Mouse (Mus musculus) limb, embryonic 11.5 days (tissue): Measurements from ENCODE around the gene Fras1. TPM values are rescaled to one million over a fixed set of nuclear protein-coding genes. Genes with fewer than 3 reads are reported as not detected.

Experiments
- ATAC-seq: fragments of 200-750 bp; cut with Nextera tagmentation; 2 replicates; pipeline ENCODE4 v1.8.0; 2017; ENCODE audit warnings: low read depth; ENCODE audit not compliant: insufficient number of reproducible peaks, low FRiP score, low TSS enrichment
- DNase-seq: peaks from one replicate; pipeline ENCODE4 v3.0.0-alpha.2; 2015; ENCODE audit warnings: low spot score
- H3K27ac ChIP-seq: fragments of 300-500 bp; sonication (generic); replicated peaks from 2 replicates; pipeline ENCODE4 v1.5.1; 2014; ENCODE audit warnings: low read depth, mild to moderate bottlenecking, low read length
- H3K27me3 ChIP-seq: fragments of 300-500 bp; sonication (generic); 2 replicates; pipeline ENCODE4 v1.6.1; 2014; ENCODE audit warnings: mild to moderate bottlenecking, low read length, mixed read lengths; ENCODE audit not compliant: control insufficient read depth, insufficient read depth
- H3K36me3 ChIP-seq: fragments of 300-500 bp; sonication (generic); 2 replicates; pipeline ENCODE4 v1.6.1; 2014; ENCODE audit warnings: mild to moderate bottlenecking, low read length, moderate library complexity, mixed read lengths; ENCODE audit not compliant: control insufficient read depth, insufficient read depth
- H3K4me1 ChIP-seq: fragments of 300-500 bp; sonication (generic); 2 replicates; pipeline ENCODE4 v1.6.1; 2014; ENCODE audit warnings: low read length, mixed read lengths; ENCODE audit not compliant: control insufficient read depth, insufficient read depth
- H3K4me2 ChIP-seq: fragments of 300-500 bp; sonication (generic); 2 replicates; pipeline ENCODE4 v1.6.1; 2014; ENCODE audit warnings: low read depth, mild to moderate bottlenecking, moderate library complexity; ENCODE audit not compliant: severe bottlenecking
- H3K4me3 ChIP-seq: fragments of 300-500 bp; sonication (generic); 2 replicates; pipeline ENCODE4 v1.5.1; 2014; ENCODE audit warnings: low read depth, low read length
- H3K9ac ChIP-seq: fragments of 300-500 bp; sonication (generic); 2 replicates; pipeline ENCODE4 v1.6.1; 2014; ENCODE audit warnings: mild to moderate bottlenecking, low read length
- H3K9me3 ChIP-seq: fragments of 300-500 bp; sonication (generic); 2 replicates; pipeline ENCODE4 v1.6.1; 2016; ENCODE audit warnings: low read length; ENCODE audit not compliant: control insufficient read depth
- WGBS: fragments of 180-500 bp; shearing (Covaris S2); extraction: QIAGEN DNeasy Blood & Tissue Kit; methylation state at CpG from one replicate; pipeline ENCODE4 v1.1.7; 2014; 5-methylcytosine and 5-hydroxymethylcytosine counted together
- polyA plus RNA-seq: library from polyadenylated mRNA; unstranded; fragments of >200 nt; fragmentation: Nextera tagmentation; extraction: Ambion mirVana; gene quantifications from 2 replicates; pipeline ENCODE4 v1.2.1, GENCODE M21; 2014

Gene Fras1
- polyA plus RNA-seq, 1 experiment from 2014 or later = 15.8 TPM

DNA sequence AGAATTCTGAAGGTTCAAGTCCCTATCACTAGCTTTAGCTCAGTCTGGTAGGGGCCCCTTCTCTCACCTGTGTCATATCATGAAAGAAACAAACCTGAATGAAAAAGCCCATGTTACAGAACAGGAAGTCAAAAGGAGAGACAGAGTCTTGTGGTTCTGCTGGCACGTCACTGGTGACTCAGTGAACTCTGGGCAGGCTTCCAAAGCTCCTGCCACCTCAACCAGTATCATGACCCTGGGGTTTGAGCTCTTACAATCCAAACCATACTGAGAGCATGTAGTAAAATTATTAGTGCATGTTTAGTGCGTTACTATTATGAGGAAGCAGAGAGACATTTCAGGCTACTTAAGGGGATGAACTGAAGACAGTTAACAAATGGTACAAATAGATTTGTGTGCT lies 246.5 kb downstream of the Fras1 start:
- Histone ChIP-seq H3K36me3 (no peaks in the 10 kb centered on the region), H3K4me1 (no peaks in the 10 kb centered on the region), H3K9me3 (no peaks in the 10 kb centered on the region), H3K27me3 (no peaks in the 10 kb centered on the region), H3K27ac (no peak overlapping the region), H3K9ac (no peak overlapping the region), H3K4me3 (no peak overlapping the region), H3K4me2 (no peak overlapping the region)
- ATAC-seq (no peak), DNase-seq (no peak)
- 94% methylated on average over 2 of the region's 2 CpGs for WGBS

DNA sequence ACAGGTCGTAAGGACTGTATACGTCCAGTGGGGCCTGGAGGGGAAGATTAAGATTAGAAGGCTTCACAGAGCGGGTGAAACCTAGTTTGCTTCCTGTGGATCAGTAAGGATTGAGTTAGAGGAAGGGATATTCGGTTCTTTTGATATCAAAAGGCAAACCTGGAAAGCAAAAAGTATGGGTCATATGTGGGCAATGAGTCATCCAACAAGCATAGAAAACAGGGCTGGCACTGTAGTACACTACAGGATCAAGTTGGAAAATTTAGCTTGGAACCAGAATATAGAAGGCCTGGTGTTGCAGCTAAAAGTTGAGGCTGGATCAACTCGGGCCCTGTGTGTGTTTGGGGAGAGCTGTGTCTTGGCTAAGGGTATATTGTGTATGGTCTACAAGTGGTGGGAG lies 246.9 kb downstream of the Fras1 start:
- Histone ChIP-seq H3K27me3 (no peaks in the 10 kb centered on the region), H3K4me3 (no peak overlapping the region), H3K4me2 (no peak overlapping the region), H3K9me3 (no peaks in the 10 kb centered on the region), H3K4me1 (no peaks in the 10 kb centered on the region), H3K36me3 (no peaks in the 10 kb centered on the region), H3K27ac (no peak overlapping the region), H3K9ac (no peak overlapping the region)
- DNase-seq (no peak), ATAC-seq (no peak)
- WGBS = 90% methylated on average over 5 of the region's 5 CpGs

DNA sequence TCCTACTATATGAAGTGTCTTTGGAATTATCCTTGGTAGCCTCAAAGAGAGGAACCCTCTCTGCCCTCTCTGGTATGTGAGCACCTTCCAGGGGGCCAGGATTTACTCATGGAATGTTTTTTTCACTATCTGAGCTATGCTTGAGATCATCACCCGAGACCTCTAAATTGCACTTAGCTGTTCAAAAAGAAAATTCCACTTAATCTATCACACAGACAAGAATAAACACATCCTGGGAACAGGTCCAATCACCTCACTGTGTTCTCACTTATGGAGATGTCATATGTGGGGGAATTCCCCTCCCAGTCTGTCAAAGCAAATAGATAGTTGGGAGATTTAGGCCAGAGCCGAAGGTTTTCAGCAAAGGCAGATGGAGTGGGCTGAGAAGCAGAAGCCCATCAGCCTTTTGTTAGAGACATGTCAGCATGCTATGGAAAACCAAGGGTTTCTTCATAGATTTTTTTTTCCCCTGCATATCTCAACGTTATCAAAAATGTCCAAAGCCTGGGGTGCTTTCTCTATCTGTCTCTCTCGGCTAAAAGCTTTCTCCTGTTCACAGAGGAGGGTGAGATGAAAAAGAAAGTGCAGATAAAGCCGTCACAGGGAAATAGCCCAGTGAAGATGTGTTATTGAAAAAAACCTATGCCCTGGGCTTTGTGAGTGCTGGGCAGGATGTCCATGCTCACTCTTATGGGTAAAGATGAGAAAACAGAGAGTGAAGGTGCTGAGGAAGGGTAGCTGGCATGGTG lies 249.0 kb downstream of the Fras1 start:
- Histone ChIP-seq H3K9me3 (no peaks in the 10 kb centered on the region), H3K27ac (no peak overlapping the region)
- ATAC-seq = no peak

GRCm38 (mm10) chr5:96629851-96630250 lies 256.1 kb downstream of the Fras1 start:
- Histone ChIP-seq H3K27ac (no peak overlapping the region), H3K4me1 (no peaks in the 10 kb centered on the region), H3K9ac (no peak overlapping the region), H3K27me3 (no peaks in the 10 kb centered on the region), H3K4me2 (no peak overlapping the region), H3K4me3 (no peak overlapping the region), H3K9me3 (no peaks in the 10 kb centered on the region), H3K36me3 (no peaks in the 10 kb centered on the region)
- DNase-seq (no peak), ATAC-seq (no peak)
- 75% methylated on average over 8 of the region's 8 CpGs for WGBS

More for the DNA sequence above, 249.0 kb downstream of the Fras1 start:
- no peak overlapping the region for H3K9ac ChIP-seq
- H3K27me3 ChIP-seq = no peaks in the 10 kb centered on the region
- no peaks in the 10 kb centered on the region for H3K36me3 ChIP-seq
- WGBS = 67% methylated on average over 5 of the region's 5 CpGs
- H3K4me1 ChIP-seq = no peaks in the 10 kb centered on the region
- DNase-seq = no peak
- H3K4me2 ChIP-seq = no peak overlapping the region
- H3K4me3 ChIP-seq = no peak overlapping the region

GRCm38 (mm10) chr5:96635146-96635862 lies 261.5 kb downstream of the Fras1 start:
- ATAC-seq (no peak), DNase-seq (no peak)
- Histone ChIP-seq H3K9ac (no peak overlapping the region), H3K27ac (no peak overlapping the region), H3K4me3 (no peak overlapping the region), H3K4me1 (no peaks in the 10 kb centered on the region), H3K9me3 (no peaks in the 10 kb centered on the region), H3K27me3 (no peaks in the 10 kb centered on the region), H3K4me2 (no peak overlapping the region), H3K36me3 (no peaks in the 10 kb centered on the region)
- WGBS = 71% methylated on average over 17 of the region's 17 CpGs

GRCm38 (mm10) chr5:96635866-96636265 lies 262.1 kb downstream of the Fras1 start:
- DNase-seq (no peak), ATAC-seq (no peak)
- H3K4me2 ChIP-seq = no peak overlapping the region
- no peaks in the 10 kb centered on the region for H3K4me1 ChIP-seq
- no peaks in the 10 kb centered on the region for H3K9me3 ChIP-seq
- H3K9ac ChIP-seq = no peak overlapping the region
- no peaks in the 10 kb centered on the region for H3K36me3 ChIP-seq
- WGBS = 87% methylated on average over 5 of the region's 5 CpGs
- H3K4me3 ChIP-seq = no peak overlapping the region
- no peaks in the 10 kb centered on the region for H3K27me3 ChIP-seq
- H3K27ac ChIP-seq = no peak overlapping the region

DNA sequence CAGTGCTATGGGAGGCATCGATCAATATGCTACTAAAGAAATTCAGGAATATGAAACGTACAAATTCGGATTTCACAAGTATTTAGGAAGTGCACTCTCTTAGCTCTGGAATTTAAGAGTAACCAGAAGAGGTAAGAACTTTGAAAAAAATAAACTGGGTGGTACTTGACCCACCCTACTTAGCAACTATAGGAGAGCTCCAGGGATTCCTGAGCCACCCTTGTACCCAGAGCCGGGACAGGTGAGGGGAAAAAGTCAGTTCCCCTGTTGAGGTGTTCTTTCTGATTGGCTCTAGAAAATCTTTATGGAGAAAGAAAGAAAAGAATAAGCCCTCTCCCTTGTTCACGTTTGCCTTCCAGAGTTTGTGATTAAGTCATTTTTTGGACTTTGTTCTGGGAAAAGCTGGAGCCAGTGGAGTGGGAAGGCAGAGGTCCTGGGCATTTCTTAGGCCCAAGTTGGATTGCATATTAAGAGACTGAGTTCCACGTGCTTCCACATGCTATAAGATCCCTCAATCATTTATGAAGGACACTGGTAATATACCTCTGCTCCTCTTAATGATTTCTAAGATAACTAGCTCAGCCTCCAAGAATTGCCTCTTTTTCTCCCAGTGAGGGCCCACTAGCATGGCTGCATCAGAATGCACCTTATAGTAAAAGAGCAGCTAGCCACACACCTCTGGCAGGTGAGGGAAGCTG lies 265.6 kb downstream of the Fras1 start:
- Histone ChIP-seq H3K27me3 (no peaks in the 10 kb centered on the region), H3K27ac (no peak overlapping the region), H3K9me3 (no peaks in the 10 kb centered on the region), H3K4me1 (no peaks in the 10 kb centered on the region), H3K4me2 (no peak overlapping the region), H3K9ac (no peak overlapping the region), H3K36me3 (no peaks in the 10 kb centered on the region), H3K4me3 (no peak overlapping the region)
- ATAC-seq (no peak), DNase-seq (no peak)
- 86% methylated on average over 6 of the region's 6 CpGs for WGBS

GRCm38 (mm10) chr5:96641297-96641696 lies 267.5 kb downstream of the Fras1 start:
- H3K9me3 ChIP-seq = no peaks in the 10 kb centered on the region
- H3K9ac ChIP-seq = no peak overlapping the region
- H3K4me3 ChIP-seq = no peak overlapping the region
- H3K27ac ChIP-seq = no peak overlapping the region
- ATAC-seq (no peak), DNase-seq (no peak)
- no peaks in the 10 kb centered on the region for H3K27me3 ChIP-seq
- H3K36me3 ChIP-seq = no peaks in the 10 kb centered on the region
- 88% methylated on average over 2 of the region's 2 CpGs for whole genome bisulfite sequencing
- H3K4me1 ChIP-seq = no peaks in the 10 kb centered on the region
- no peak overlapping the region for H3K4me2 ChIP-seq
